ENCODE assay signal across 7 mouse cellular contexts in the genomic region with DNA sequence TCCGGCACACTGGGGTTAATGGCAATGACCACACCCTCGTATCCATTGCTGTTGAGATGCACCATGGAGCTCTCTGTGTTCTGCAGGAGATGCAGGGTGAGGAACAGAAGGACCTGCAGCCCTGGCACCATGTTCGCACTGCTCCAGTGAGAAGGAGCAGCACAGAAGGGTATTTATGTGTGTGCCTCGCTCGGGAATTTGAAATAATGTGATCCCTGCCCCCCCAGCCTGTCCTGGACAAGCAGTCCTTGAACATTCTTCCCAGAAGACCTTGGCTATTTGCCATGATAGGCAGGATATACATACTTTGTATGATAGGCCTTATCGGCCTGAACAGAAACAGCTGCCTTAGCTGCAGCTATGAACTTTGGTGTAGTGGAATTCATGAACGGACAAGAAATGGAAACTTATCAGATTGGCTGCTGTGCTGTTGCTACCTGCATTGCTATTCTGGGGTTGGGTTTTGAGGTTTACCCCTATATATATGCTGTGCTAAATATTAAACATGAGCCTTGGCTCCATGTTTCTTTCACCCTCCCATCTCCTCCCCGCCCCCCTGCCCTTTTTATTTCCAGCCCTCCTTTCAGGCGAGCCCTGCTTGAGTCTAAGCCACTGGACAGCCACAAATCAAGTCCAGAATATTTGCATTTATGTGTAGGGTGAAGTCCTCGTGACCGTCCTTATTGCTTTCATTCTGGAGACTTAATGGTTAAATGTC. TPM values are rescaled to one million over a fixed set of nuclear protein-coding genes. Genes with fewer than 3 reads are reported as not detected.
DNase-seq lines count a peak whose midpoint lies in the region; ATAC-seq lines count a peak whose summit lies in the region.

Clca3a1 (minus strand) TSS at position 386 of the 718 bp plus-strand sequence.

- no peaks in the 10 kb centered on the region for H3K9me3 ChIP-seq in lung, embryonic 15.5 days

- peak within 1 kb of the TSS; percentile 18 for H3K4me2 ChIP-seq in lung, embryonic 15.5 days

- H3K27me3 ChIP-seq in lung, embryonic 15.5 days, result no peaks in the 10 kb centered on the region

- H3K9ac ChIP-seq in lung, embryonic 15.5 days, result no peak within 1 kb of the TSS

- ATAC-seq in lung, embryonic 15.5 days (ENCODE audit: borderline replicate concordance, extremely low read depth, low FRiP score, low TSS enrichment), result peak; percentile 69; the same call in 1 of the 2 replicates

- intact Hi-C loops in heart, postnatal 10 days (cut with DNase I), result no loop called here

- H3K4me1 ChIP-seq in lung, embryonic 15.5 days, result peaks cover 12% of the 10 kb centered on the region

- H3K4me3 ChIP-seq in lung, embryonic 15.5 days, result no peak within 1 kb of the TSS

- WGBS in lung, embryonic 15.5 days, result 26% methylated on average over 11 of the region's 11 CpGs

- peak within 1 kb of the TSS; percentile 62 for H3K27ac ChIP-seq in lung, embryonic 15.5 days

- DNase-seq in urinary bladder, postnatal 14 days (ENCODE audit: low spot score), result peak; percentile 27
- no peak for DNase-seq in urinary bladder, postnatal 10 days (ENCODE audit: low spot score)
- peak; percentile 35 to 42 for DNase-seq in heart, postnatal 10 days
- no peak for DNase-seq in layer of hippocampus, adult 9-10 months (ENCODE audit: low spot score)
- DNase-seq in cerebellum, adult 11-12 months, result no peak
- no peak for DNase-seq in left cerebral cortex, adult 18-20 months (ENCODE audit: low spot score in 2 of 2)

- no peaks in the 10 kb centered on the region for H3K36me3 ChIP-seq in lung, embryonic 15.5 days

RNA-seq across cellular contexts. Expression of gene Clca3a1, which starts in this region (rescaled TPM):
- 1 to 10 TPM; 4.8 to 5.8 TPM for total RNA-seq in heart, postnatal 10 days (2021)
- polyA plus RNA-seq in lung, embryonic 15.5 days (2015; fragmentation: Nextera tagmentation; extraction: Ambion mirVana), result 2.9 and 3.4 TPM in 2 replicates
- total RNA-seq in left cerebral cortex, adult 18-20 months (2021), result under 1 TPM; 0.09 TPM

Comparison
In these comparisons a context has a peak if more than half of its experiments do, and no peak if none do; other contexts are left out.
1. RNA of gene Clca3a1 (total RNA-seq): 4.8 to 5.8 TPM in heart, postnatal 10 days; 0.09 TPM in left cerebral cortex, adult 18-20 months; every median in the first group is over 4 times any median in the second.
2. DNase-seq: peak in urinary bladder, postnatal 14 days (single experiment) and heart, postnatal 10 days (2 of 2); none in urinary bladder, postnatal 10 days (single experiment), layer of hippocampus, adult 9-10 months (single experiment), cerebellum, adult 11-12 months (single experiment) and left cerebral cortex, adult 18-20 months (0 of 2).